Mouse (Mus musculus) hindbrain, embryonic 13.5 days (tissue): ENCODE data around the gene Inhbc. TPM values are rescaled to one million over a fixed set of nuclear protein-coding genes. Genes with fewer than 3 reads are reported as not detected.
"Not testable (repeated sequence)": the region's sequence is repeated elsewhere in the genome, so short reads cannot be mapped to it uniquely, and the experiment has no call there.

Experiments
- ATAC-seq: fragments of 200-750 bp; cut with Nextera tagmentation; 2 replicates; pipeline ENCODE4 v1.8.0; 2017; ENCODE audit warnings: moderate TSS enrichment; ENCODE audit not compliant: low FRiP score
- H3K27ac ChIP-seq: fragments of 300-500 bp; sonication (generic); 2 replicates; pipeline ENCODE4 v1.5.1; 2015; ENCODE audit warnings: inconsistent platforms, mild to moderate bottlenecking, moderate library complexity
- H3K27me3 ChIP-seq: fragments of 300-500 bp; sonication (generic); 2 replicates; pipeline ENCODE4 v1.6.1; 2015; ENCODE audit warnings: mild to moderate bottlenecking, inconsistent platforms
- H3K36me3 ChIP-seq: fragments of 300-500 bp; sonication (generic); 2 replicates; pipeline ENCODE4 v1.6.1; 2015; ENCODE audit warnings: mild to moderate bottlenecking, inconsistent platforms
- H3K4me1 ChIP-seq: fragments of 300-500 bp; sonication (generic); replicated peaks from 2 replicates; pipeline ENCODE4 v1.6.1; 2015; ENCODE audit warnings: inconsistent platforms
- H3K4me2 ChIP-seq: fragments of 300-500 bp; sonication (generic); 2 replicates; pipeline ENCODE4 v1.6.1; 2015; ENCODE audit warnings: inconsistent platforms, mild to moderate bottlenecking, moderate library complexity
- H3K4me3 ChIP-seq: fragments of 300-500 bp; sonication (generic); 2 replicates; pipeline ENCODE4 v1.5.1; 2015; ENCODE audit warnings: mild to moderate bottlenecking, inconsistent platforms
- H3K9ac ChIP-seq: fragments of 300-500 bp; sonication (generic); 2 replicates; pipeline ENCODE4 v1.6.1; 2015; ENCODE audit warnings: mild to moderate bottlenecking, inconsistent platforms
- H3K9me3 ChIP-seq: fragments of 300-500 bp; sonication (generic); 2 replicates; pipeline ENCODE4 v1.6.1; 2016; ENCODE audit warnings: inconsistent platforms
- WGBS: fragments of 180-500 bp; shearing (Covaris S2); methylation state at CpG from one replicate; pipeline ENCODE4 v1.1.7; 2015; 5-methylcytosine and 5-hydroxymethylcytosine counted together
- polyA plus RNA-seq: library from polyadenylated mRNA; unstranded; fragments of >200 nt; fragmentation: Nextera tagmentation; extraction: Ambion mirVana; gene quantifications from 2 replicates; pipeline ENCODE4 v1.2.1, GENCODE M21; 2015

The Inhbc gene
- polyA plus RNA-seq, 1 experiment from 2014 or later, result 0.09 TPM

DNA sequence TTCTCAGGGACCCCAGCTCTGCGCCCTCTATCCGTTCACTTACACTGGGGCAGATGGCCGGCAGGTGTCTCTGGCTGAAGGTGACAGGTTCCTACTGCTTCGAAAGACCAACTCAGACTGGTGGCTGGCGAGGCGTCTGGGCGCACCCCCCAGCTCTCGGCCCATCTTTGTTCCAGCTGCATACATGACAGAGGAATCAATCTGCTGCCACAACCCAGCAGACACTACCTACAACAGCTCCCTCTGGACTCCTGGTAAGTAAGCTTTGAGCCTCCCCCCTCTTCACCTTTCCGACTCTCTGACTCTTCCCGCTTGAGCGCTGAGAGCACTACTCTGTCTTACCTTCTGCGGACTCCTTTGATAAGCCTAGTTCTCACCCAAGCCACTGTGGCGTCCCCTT, 48.1 kb downstream of the Inhbc start:
- 69% methylated on average over 13 of the region's 13 CpGs for WGBS
- peaks cover 69% of the 10 kb centered on the region for H3K27me3 ChIP-seq

DNA sequence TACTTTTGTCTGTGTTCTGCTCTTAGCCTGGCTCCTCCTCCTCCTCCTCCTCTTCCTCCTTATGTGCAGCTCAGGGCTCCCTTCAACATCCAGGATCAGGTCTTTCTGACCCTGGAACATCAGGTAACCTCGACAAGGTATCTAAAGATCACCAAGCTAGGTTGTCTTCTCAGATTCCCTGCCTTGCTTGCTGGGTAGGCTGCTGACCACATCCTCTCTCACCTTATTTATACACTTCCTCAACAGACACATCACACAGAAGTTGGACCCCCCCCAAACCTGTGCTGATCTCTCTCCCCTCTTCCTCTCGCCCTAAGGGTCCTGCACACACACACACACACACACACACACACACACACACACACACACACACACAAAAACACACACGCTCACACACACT, 48.6 kb downstream of the Inhbc start, which contains the start of gene Arhgap9:
Arhgap9 (plus strand) TSS at position 344 of the 400 bp plus-strand sequence.
- no peak for ATAC-seq
- H3K4me1 ChIP-seq, result peaks cover 12% of the 10 kb centered on the region
- H3K4me3 ChIP-seq, result no peak within 1 kb of the TSS
- WGBS, result 66% methylated on average over 3 of the region's 3 CpGs
- H3K9ac ChIP-seq, result no peak within 1 kb of the TSS
- H3K4me2 ChIP-seq, result no peak within 1 kb of the TSS
- no peak within 1 kb of the TSS for H3K27ac ChIP-seq
- no peaks in the 10 kb centered on the region for H3K9me3 ChIP-seq
- no peaks in the 10 kb centered on the region for H3K36me3 ChIP-seq
- peaks cover 64% of the 10 kb centered on the region for H3K27me3 ChIP-seq

More for the DNA sequence above, 48.1 kb downstream of the Inhbc start:
- no peak for ATAC-seq
- Histone ChIP-seq H3K9me3 (no peaks in the 10 kb centered on the region), H3K36me3 (no peaks in the 10 kb centered on the region), H3K4me2 (no peak overlapping the region), H3K4me1 (peaks cover 17% of the 10 kb centered on the region), H3K4me3 (no peak overlapping the region), H3K27ac (no peak overlapping the region), H3K9ac (no peak overlapping the region)

DNA sequence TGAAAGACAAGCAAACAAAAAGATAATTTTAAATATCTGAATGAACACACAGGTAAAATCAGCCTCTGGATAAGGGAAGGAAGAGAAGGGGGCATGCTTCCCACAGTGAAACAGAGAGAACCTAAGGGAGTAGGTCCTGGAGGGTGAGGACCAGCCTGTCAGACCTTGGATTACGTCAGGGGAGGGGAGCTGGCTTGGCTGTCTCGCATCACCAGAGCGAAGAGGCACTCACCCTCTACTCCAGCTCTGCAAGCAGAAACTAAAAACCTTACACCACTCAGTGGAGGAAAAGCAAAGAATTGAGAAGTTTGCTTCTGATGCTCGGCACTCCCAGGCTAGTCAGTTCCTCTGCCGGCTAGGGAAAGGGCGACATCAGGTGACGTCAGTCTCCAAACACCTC, 50.3 kb downstream of the Inhbc start:
- 81% methylated on average over 7 of the region's 7 CpGs for WGBS

DNA sequence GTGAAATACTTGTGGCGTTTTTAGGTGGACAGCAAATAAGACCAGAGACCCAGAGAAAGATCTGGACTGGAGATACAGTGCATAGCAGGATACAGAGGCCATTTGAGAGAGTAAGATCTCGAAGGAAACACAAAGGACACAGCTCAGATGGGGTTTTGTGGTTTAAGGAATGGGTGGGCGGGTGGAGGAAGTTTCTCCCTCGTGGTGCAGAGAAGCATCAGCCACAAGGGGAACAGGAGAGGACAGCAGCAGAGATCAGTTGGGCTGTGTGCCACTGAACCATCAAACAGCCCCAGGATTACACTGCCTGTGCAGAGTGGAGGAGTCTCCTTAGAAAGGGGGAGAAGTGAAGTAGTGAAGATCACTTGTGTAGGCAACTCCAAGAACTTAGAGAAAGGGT, 52.2 kb downstream of the Inhbc start:
- H3K9me3 ChIP-seq, result no peaks in the 10 kb centered on the region
- no peak for ATAC-seq
- no peak overlapping the region for H3K9ac ChIP-seq
- no peaks in the 10 kb centered on the region for H3K4me1 ChIP-seq
- H3K4me2 ChIP-seq, result no peak overlapping the region
- 56% methylated on average over 4 of the region's 4 CpGs for WGBS
- peaks cover 28% of the 10 kb centered on the region for H3K27me3 ChIP-seq
- no peak overlapping the region for H3K27ac ChIP-seq
- no peaks in the 10 kb centered on the region for H3K36me3 ChIP-seq
- H3K4me3 ChIP-seq, result no peak overlapping the region

More for the DNA sequence above, 50.3 kb downstream of the Inhbc start:
- Histone ChIP-seq H3K4me3 (no peak overlapping the region), H3K9me3 (no peaks in the 10 kb centered on the region), H3K36me3 (no peaks in the 10 kb centered on the region), H3K4me2 (no peak overlapping the region), H3K27ac (no peak overlapping the region), H3K9ac (no peak overlapping the region), H3K27me3 (peaks cover 47% of the 10 kb centered on the region), H3K4me1 (no peaks in the 10 kb centered on the region)
- ATAC-seq, result no peak

DNA sequence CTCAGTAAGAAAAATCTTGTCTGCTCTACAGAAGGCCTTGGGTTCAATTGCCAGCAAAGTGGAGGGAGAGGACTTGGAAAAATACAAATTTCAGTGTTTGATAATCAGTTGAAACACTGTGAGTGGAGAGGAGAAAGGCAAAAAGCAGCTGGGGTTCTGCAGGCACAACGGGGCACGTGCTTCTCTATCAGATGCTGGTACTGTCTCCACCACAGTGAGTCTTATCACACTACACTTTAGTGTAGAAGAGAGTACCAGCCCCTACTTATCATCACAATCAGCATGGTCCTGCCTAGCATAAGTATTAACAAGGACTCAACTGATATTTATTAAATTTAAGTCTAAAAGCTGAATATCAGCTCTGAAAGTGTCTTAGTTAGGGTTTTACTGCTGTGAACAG, 53.0 kb downstream of the Inhbc start:
- Histone ChIP-seq H3K4me1 (no peaks in the 10 kb centered on the region), H3K27ac (no peak overlapping the region), H3K27me3 (peaks cover 20% of the 10 kb centered on the region), H3K9me3 (no peaks in the 10 kb centered on the region), H3K36me3 (no peaks in the 10 kb centered on the region), H3K4me3 (no peak overlapping the region), H3K4me2 (no peak overlapping the region), H3K9ac (no peak overlapping the region)
- ATAC-seq, result no peak
- WGBS, result 92% methylated on average over 2 of the region's 2 CpGs

DNA sequence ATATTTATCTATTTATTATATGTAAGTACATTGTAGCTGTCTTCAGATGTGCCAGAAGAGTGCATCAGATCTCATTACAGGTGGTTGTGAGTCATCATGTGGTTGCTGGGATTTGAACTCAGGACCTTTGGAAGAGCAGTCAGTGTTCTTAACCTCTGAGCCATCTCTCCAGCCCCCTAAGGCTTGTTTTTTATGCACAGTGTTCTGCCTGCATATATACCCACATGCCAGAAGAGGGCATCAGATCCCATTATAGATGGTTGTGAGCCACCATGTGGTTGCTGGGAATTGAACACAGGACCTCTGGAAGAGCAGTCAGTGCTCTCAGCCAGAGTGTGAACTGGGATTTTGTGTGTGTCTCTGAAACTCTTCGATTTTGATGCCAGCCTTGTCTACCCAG, 55.3 kb downstream of the Inhbc start:
- WGBS, result 83% methylated on average over 1 of the region's 1 CpGs
- ATAC-seq, H3K36me3 ChIP-seq, H3K9ac ChIP-seq, H3K4me3 ChIP-seq, H3K9me3 ChIP-seq, H3K4me2 ChIP-seq, H3K27me3 ChIP-seq, H3K27ac ChIP-seq: not testable (repeated sequence)
- H3K4me1 ChIP-seq, result peaks cover 11% of the 10 kb centered on the region

DNA sequence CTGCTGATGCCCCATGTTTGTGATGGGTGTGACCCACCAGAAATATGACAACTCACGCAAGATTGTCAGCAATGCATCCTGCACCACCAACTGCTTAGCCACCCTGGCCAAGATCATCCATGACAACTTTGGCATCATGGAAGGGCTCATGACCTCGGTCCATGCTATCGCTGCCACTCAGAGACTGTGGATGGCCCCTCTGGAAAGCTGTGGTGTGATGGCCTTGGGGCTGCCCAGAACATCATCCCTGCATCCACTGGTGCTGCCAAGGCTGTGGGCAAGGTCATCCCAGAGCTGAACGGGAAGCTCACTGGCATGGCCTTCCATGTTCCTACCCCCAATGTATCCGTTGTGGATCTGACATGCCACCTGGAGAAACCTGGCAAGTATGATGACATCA, 56.7 kb downstream of the Inhbc start:
- not testable (repeated sequence) for H3K9ac ChIP-seq, H3K36me3 ChIP-seq, ATAC-seq, H3K4me2 ChIP-seq, H3K27ac ChIP-seq, H3K9me3 ChIP-seq, H3K4me3 ChIP-seq, H3K27me3 ChIP-seq
- WGBS, result 92% methylated on average over 5 of the region's 5 CpGs
- peaks cover 14% of the 10 kb centered on the region for H3K4me1 ChIP-seq

DNA sequence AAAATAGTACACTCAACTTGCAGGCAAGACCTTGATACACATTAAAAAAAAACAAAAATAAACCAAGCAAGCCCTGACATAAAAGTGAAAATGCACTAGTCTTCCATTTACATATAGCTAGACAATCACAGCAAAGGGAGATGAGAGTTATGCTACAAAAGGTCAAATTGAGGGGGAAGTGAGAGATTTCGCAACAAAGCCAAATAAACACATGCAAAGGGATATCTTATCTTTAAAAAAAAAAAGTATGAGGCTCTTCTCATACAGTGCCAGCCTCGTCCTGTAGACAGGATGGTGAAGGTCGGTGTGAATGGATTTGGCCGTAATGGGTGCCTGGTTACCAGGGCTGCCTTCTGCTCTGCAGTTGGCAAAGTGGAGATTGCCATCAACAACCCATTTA, 57.4 kb downstream of the Inhbc start:
- Histone ChIP-seq H3K9ac (no peak overlapping the region), H3K9me3 (no peaks in the 10 kb centered on the region), H3K27ac (no peak overlapping the region), H3K27me3 (0 out of 2 replicates have a peak, but pooled peaks cover under 1% of the 10 kb centered on the region), H3K36me3 (peaks cover 15% of the 10 kb centered on the region), H3K4me2 (no peak overlapping the region), H3K4me3 (no peak overlapping the region), H3K4me1 (peaks cover 14% of the 10 kb centered on the region)
- no peak for ATAC-seq
- 80% methylated on average over 4 of the region's 4 CpGs for WGBS

DNA sequence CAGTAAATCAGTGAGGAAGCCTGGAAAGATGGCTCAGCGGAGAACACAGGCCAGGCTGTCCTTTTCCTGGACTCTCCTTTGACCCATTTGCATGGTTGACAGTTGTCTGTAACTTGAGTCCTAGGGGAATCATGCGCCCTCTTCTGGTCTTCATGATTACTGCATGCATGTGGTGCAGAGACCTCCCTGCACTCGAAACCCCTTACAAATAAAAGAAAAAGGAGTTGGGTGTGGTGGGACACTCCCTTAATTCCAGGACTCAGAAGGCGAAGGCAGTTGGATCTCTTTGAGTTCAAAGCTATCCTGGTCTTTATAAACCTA, 57.9 kb downstream of the Inhbc start:
- Histone ChIP-seq H3K9me3 (no peaks in the 10 kb centered on the region), H3K36me3 (peaks cover 21% of the 10 kb centered on the region), H3K4me2 (peak overlapping the region; percentile 82), H3K4me3 (peak overlapping the region; percentile 70), H3K27me3 (no peaks in the 10 kb centered on the region), H3K27ac (peak overlapping the region; percentile 81), H3K9ac (peak overlapping the region; percentile 85), H3K4me1 (peaks cover 14% of the 10 kb centered on the region)
- ATAC-seq, result peak; percentile 21
- 1% methylated on average over 4 of the region's 4 CpGs for WGBS

DNA sequence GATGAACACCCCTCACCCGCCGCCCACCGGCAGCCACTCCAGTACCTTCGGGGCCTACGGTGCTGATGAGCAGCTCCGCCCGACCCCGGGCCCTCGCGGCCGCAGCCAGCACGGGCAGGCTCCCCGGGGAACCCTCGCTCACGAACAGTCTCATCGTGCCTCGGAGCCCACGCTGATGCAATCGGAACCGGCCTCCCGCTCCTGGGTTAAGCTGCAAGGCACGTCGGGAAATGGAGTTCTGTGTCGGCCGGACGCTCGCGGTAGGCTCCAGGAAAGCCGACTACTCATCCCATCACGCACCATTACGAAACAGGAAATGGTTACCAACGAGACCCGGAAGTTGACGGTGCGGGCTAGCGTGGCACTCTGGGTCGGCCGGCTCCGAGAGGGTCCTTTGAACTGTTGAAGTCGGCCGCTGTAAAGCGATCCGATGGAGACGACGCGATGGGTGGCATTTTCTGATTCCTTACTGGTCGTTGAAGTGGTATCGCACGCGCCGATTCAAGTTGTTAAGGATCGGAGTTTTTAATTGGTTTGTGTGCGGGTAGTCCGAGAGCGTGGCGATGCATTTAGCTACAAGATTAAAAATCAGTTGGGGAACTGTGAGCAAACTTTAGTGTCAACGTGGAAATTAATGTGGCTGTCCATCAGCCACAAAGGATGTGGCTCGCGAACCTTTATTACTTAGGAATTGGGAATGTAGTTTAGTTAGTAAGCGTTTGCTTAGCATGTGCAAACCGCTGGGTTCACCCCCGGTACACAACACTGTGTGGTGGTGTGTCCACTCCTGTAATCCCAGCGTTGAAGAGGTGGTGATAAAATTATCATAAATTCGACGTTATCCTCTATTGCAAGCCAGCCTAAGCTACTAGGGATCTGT, 58.5 kb downstream of the Inhbc start, which contains the start of gene Mars:
Mars (minus strand) TSS at position 311 of the 880 bp plus-strand sequence.
- Histone ChIP-seq H3K27ac (peak within 1 kb of the TSS; percentile 85), H3K4me2 (peak within 1 kb of the TSS; percentile 82), H3K36me3 (peaks cover 27% of the 10 kb centered on the region), H3K27me3 (no peaks in the 10 kb centered on the region), H3K4me3 (peak within 1 kb of the TSS; percentile 70), H3K9ac (peak within 1 kb of the TSS; percentile 85), H3K4me1 (peaks cover 14% of the 10 kb centered on the region), H3K9me3 (no peaks in the 10 kb centered on the region)
- under 1% methylated on average over 65 of the region's 65 CpGs for WGBS
- ATAC-seq, result peak; percentile 96

DNA sequence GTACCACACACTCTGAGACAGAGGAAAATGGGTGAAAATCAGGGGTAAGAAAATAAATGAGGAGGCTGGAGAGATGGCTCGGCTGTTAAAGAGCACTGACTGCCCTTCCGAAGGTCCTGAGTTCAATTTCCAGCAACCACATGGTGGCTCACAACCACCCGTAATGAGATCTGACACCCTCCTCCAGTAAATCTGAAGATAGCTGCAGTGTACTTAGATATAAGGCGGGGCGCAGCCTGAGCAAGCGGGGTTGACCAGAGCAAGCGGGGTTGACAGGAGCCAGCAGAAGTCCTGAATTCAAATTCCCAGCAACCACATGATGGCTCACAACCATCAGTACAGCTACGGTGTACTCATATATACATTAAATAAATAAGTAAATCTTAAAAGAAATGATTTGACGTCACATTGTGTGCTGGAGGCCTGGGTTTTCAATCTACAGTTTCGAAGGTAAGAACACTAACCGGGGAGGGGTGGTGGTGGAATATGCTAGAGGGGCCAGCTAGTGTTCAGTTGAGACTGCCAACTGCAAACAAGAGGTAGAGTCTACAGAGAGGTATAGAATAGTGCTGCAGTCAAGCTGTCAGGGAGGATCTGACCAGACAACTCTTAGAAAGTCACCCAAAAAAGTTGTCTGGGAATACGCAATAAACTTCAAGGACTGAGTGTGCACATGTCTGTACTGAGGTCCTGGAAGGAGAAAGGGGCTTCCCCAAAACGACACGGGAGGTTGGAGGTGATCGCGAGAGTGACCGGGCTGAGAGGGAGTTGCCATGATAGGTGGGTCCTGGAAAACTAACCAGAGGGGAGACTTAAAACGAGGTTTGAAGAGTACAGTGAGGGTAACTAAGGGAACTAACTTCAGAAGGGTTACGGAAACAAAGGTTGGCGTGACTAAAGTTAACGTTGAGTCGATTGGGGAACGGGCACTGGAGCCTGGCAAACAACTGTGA, 59.4 kb downstream of the Inhbc start:
- H3K36me3 ChIP-seq, result peaks cover 36% of the 10 kb centered on the region
- peak overlapping the region; percentile 85 for H3K9ac ChIP-seq
- ATAC-seq, result peak; percentile 38
- H3K4me3 ChIP-seq, result peak overlapping the region; percentile 70
- peak overlapping the region; percentile 85 for H3K27ac ChIP-seq
- peaks cover 14% of the 10 kb centered on the region for H3K4me1 ChIP-seq
- H3K4me2 ChIP-seq, result peak overlapping the region; percentile 82
- no peaks in the 10 kb centered on the region for H3K27me3 ChIP-seq
- 40% methylated on average over 23 of the region's 23 CpGs for WGBS
- H3K9me3 ChIP-seq, result no peaks in the 10 kb centered on the region

DNA sequence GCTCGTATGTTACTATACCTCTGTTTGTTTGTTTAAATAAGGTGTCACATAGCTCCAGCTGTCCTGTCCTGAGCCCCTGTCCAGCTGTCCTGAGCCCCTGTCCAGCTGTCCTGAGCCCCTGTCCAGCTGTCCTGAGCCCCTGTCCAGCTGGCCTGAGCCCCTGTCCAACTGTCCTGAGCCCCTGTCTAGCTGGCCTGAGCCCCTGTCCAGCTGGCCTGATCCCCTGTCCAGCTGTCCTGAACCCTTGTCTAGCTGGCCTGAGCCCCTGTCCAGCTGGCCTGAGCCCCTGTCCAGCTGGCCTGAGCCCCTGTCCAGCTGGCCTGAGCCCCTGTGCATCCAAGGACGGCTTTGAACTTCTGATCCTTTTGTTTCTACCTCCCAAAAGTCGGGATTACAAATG, 61.1 kb downstream of the Inhbc start:
- ATAC-seq, H3K4me2 ChIP-seq, H3K27ac ChIP-seq, H3K9me3 ChIP-seq, H3K4me3 ChIP-seq, H3K27me3 ChIP-seq, H3K9ac ChIP-seq: not testable (repeated sequence)
- H3K36me3 ChIP-seq, result peaks cover 52% of the 10 kb centered on the region
- peaks cover 14% of the 10 kb centered on the region for H3K4me1 ChIP-seq
- 93% methylated on average over 3 of the region's 3 CpGs for WGBS
